Mouse (Mus musculus) myocyte (in vitro differentiated cells): ENCODE results near the gene Otud6a.
"Not testable (repeated sequence)": the region's sequence is repeated elsewhere in the genome, so short reads cannot be mapped to it uniquely, and the experiment has no call there.

Experiments used
- E2F4 ChIP-seq: IDR thresholded peaks from one replicate; pipeline ENCODE4 v1.6.1; 2011; ENCODE audit warnings: mild to moderate bottlenecking, control low read depth, moderate library complexity; ENCODE audit not compliant: insufficient read depth
- MAX ChIP-seq: IDR thresholded peaks from one replicate; pipeline ENCODE4 v1.6.1; 2011; ENCODE audit warnings: low read depth, mild to moderate bottlenecking, control low read depth
- MYOD1 ChIP-seq, 3 experiments: IDR thresholded peaks; one replicate each; pipeline ENCODE4 v1.6.1; 2011; ENCODE audit warnings: control low read depth in 2 of 3, low read depth in 2 of 3, mild to moderate bottlenecking in 2 of 3, moderate library complexity in 1 of 3; ENCODE audit not compliant: insufficient read length in 2 of 3, control insufficient read depth in 1 of 3
- MYOG ChIP-seq, 3 experiments: IDR thresholded peaks; one replicate each; pipeline ENCODE4 v1.6.1; 2011; ENCODE audit warnings: control low read depth in 2 of 3, low read depth in 2 of 3, mild to moderate bottlenecking in 2 of 3; ENCODE audit not compliant: insufficient read length in 2 of 3, control insufficient read depth in 1 of 3, insufficient read depth in 1 of 3
- POLR2A ChIP-seq: IDR thresholded peaks from one replicate; pipeline ENCODE4 v1.6.1; 2011; ENCODE audit warnings: low read depth, mild to moderate bottlenecking, control low read depth, moderate library complexity; ENCODE audit not compliant: insufficient read length
- POLR2AphosphoS2 ChIP-seq: IDR thresholded peaks from one replicate; pipeline ENCODE4 v1.6.1; 2011; ENCODE audit warnings: low read depth, control low read depth; ENCODE audit not compliant: insufficient read length
- REST ChIP-seq: IDR thresholded peaks from one replicate; pipeline ENCODE4 v1.6.1; 2011; ENCODE audit warnings: mild to moderate bottlenecking, control low read depth, moderate library complexity; ENCODE audit not compliant: insufficient read depth, insufficient read length
- TCF3 ChIP-seq: IDR thresholded peaks from one replicate; pipeline ENCODE4 v1.6.1; 2011; ENCODE audit warnings: low read depth, control low read depth; ENCODE audit not compliant: insufficient read length
- USF1 ChIP-seq: IDR thresholded peaks from one replicate; pipeline ENCODE4 v1.6.1; 2011; ENCODE audit warnings: low read depth, mild to moderate bottlenecking, control low read depth, moderate library complexity

DNA sequence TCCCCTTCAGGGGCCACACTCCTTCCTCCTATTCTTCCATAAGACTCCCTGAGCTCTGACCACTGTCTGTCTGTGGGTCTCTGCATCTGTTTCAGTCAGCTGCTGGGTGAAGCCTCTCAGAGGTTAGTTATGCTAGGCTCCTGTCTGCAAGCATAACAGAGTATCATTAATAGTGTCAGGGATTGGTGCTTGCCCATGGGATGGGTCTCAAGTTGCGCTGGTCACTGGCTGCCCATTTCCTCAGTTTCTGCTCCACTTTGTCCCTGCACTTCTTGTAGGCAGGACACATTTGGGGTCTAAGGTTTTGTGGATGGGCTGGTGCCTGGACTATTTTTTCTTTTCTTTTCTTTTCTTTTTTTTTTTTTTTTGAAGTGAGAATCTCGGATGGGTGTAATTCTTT, 13.8 kb downstream of the Otud6a start, which contains the start of gene Awat2:
- not testable (repeated sequence) for TF ChIP-seq MYOD1 (IDR thresholded peaks at IDR 0.05; ENCODE audit: control insufficient read depth in 1 of 3, insufficient read length in 2 of 3, low read depth in 2 of 3); POLR2A; MYOG (IDR thresholded peaks at IDR 0.05; ENCODE audit: control insufficient read depth in 1 of 3, insufficient read depth in 1 of 3, insufficient read length in 2 of 3, low read depth in 2 of 3); POLR2AphosphoS2; REST; MAX; USF1; E2F4; TCF3
